Mouse (Mus musculus): ENCODE measurements around the gene Antxr1. TPM values are rescaled to one million over a fixed set of nuclear protein-coding genes. Genes with fewer than 3 reads are reported as not detected.

Gene Antxr1
- polyA plus RNA-seq, 1 experiment from 2014 or later = 0.54 TPM

DNA sequence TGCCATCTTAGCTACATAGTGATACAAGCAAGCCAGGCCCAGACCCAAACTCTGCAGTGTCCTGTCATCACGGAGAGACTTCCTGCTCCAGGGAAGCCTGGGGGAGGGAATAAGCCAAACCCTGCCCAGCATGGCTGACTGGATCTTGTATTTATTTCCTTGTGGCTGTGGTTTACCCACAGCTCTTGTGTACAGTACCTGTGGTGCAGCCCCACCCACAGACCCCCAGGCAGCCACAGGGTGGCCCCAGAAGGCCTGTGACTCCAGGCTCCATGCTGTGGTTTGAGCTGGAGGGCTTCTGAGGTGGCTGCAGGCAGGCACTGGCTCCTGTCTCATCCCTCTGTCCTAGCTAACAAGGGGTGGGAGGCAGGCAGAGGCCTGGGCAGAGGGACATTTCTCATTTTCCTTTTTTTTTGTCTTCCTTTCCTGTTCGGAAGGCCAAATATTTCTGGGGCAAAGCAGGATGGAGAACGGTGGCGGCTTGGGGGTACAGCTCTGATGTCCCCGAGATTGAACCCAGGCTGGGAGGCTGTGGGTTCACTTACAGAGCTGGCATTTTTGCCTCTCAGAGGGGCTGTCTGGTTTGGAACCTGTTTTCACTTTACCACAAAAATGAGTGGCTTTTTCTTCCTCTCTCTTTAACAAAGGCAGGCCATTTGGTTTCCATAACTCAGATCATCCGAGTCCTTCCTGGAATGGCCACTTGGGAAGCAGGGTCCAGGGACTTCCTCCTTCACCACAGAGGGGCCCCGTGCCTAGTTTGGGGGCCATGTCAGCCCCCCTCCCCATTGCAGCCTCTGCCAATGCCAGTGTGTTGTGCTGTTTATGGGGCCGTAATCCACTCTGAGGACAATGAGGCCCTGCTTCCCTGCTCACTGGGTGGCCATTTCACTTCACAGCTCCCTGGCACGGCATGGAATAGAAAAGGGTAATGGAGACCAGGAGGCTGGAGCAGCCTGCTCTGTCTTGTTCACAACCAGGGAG is 91.2 kb downstream of the Antxr1 start:
- Histone ChIP-seq H3K4me2 (ENCODE audit: low read depth, low read length) (no peak overlapping the region), H3K36me3 (ENCODE audit: control insufficient read depth, insufficient read depth) (no peaks in the 10 kb centered on the region), H3K27me3 (ENCODE audit: control insufficient read depth, insufficient read depth, low read depth, low read length) (no peaks in the 10 kb centered on the region), H3K27ac (ENCODE audit: low read length) (no peak overlapping the region), H3K9me3 (replicated peaks; ENCODE audit: control insufficient read depth, low read length) (no peaks in the 10 kb centered on the region), H3K4me3 (ENCODE audit: low read depth, low read length) (no peak overlapping the region), H3K4me1 (ENCODE audit: control insufficient read depth, low read depth, low read length) (no peaks in the 10 kb centered on the region; the same call in 1 of the 2 replicates), H3K9ac (ENCODE audit: low read depth, low read length) (no peak overlapping the region)
- ATAC-seq (ENCODE audit: low read depth) = no peak
- 60% methylated on average over 9 of the region's 9 CpGs for WGBS (ENCODE audit: insufficient replicate concordance)

DNA sequence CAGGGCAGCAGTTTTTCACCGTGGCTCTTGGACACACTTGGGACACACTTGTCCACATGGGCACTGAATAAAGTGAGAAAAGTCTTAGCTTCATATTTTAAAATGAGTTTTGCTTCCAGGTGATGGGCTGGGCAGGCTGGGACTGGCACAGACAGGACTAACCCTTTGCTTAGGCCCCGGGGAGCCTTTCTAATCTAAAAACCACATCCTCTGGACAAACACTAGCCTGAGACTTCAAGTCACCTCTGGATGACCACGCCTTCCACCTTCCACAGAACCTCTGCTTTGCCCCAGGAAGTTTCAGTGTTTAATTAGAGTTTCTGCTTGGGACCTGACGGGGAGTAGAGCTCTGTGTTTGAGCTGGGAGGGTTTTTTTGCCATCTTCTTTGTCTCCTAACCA is 98.4 kb downstream of the Antxr1 start:
- Histone ChIP-seq H3K4me2 (ENCODE audit: low read depth, low read length) (no peak overlapping the region), H3K4me1 (ENCODE audit: control insufficient read depth, low read depth, low read length) (no peaks in the 10 kb centered on the region), H3K9me3 (replicated peaks; ENCODE audit: control insufficient read depth, low read length) (no peaks in the 10 kb centered on the region), H3K9ac (ENCODE audit: low read depth, low read length) (no peak overlapping the region), H3K4me3 (ENCODE audit: low read depth, low read length) (no peak overlapping the region), H3K27ac (ENCODE audit: low read length) (no peak overlapping the region), H3K27me3 (ENCODE audit: control insufficient read depth, insufficient read depth, low read depth, low read length) (no peaks in the 10 kb centered on the region), H3K36me3 (ENCODE audit: control insufficient read depth, insufficient read depth) (no peaks in the 10 kb centered on the region)
- 38% methylated on average over 4 of the region's 4 CpGs for WGBS (ENCODE audit: insufficient replicate concordance)
- no peak for ATAC-seq (ENCODE audit: low read depth)

DNA sequence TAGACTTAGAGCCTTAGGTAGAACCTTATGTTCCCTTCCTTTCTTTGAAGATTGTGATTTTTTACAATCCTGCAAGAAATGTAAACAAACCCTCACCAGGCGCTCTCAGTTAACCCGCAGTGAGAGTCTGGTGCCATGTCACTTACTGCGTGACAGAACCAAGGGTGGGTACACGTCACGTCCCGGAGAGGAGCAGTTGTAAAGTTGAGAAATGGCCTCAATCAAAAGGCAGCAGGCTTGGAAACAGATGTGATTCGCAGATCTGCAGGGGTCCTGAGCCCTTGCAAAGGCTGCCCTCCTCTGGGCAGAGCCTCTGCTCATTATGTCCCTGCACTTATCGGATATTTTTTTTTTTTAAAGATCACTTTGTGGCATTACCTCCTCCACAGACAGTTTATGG is 99.6 kb downstream of the Antxr1 start:
- no peak for ATAC-seq (ENCODE audit: low read depth)
- Histone ChIP-seq H3K4me2 (ENCODE audit: low read depth, low read length) (no peak overlapping the region), H3K9ac (ENCODE audit: low read depth, low read length) (no peak overlapping the region), H3K27ac (ENCODE audit: low read length) (no peak overlapping the region), H3K4me1 (ENCODE audit: control insufficient read depth, low read depth, low read length) (no peaks in the 10 kb centered on the region), H3K27me3 (ENCODE audit: control insufficient read depth, insufficient read depth, low read depth, low read length) (no peaks in the 10 kb centered on the region), H3K9me3 (replicated peaks; ENCODE audit: control insufficient read depth, low read length) (no peaks in the 10 kb centered on the region), H3K36me3 (ENCODE audit: control insufficient read depth, insufficient read depth) (no peaks in the 10 kb centered on the region), H3K4me3 (ENCODE audit: low read depth, low read length) (no peak overlapping the region)
- WGBS (ENCODE audit: insufficient replicate concordance) = 65% methylated on average over 8 of the region's 8 CpGs

DNA sequence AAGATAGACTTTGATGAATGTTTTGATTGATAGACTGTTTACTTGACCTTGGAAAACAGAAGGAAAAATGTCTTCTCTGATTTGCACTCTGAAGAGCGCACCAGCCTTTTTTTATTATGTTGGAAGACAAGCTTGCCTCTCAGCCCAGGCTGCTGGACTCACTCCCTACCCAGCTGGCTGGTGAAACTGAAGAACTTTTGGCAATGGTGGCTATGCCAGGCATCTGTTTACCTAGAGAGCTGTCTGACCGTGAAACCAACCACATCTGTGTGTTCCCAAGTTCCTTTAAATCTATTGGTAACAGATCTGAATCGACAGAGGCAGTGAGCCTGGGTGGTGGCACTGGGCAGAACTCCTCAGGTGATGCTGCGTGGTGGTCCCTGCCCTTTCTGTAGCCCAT is 102.5 kb downstream of the Antxr1 start:
- 69% methylated on average over 4 of the region's 4 CpGs for WGBS (ENCODE audit: insufficient replicate concordance)
- H3K9me3 ChIP-seq (replicated peaks; ENCODE audit: control insufficient read depth, low read length) = no peaks in the 10 kb centered on the region
- H3K4me2 ChIP-seq (ENCODE audit: low read depth, low read length) = no peak overlapping the region
- H3K27me3 ChIP-seq (ENCODE audit: control insufficient read depth, insufficient read depth, low read depth, low read length) = no peaks in the 10 kb centered on the region
- H3K36me3 ChIP-seq (ENCODE audit: control insufficient read depth, insufficient read depth) = no peaks in the 10 kb centered on the region
- H3K4me3 ChIP-seq (ENCODE audit: low read depth, low read length) = no peak overlapping the region
- ATAC-seq (ENCODE audit: low read depth) = no peak
- H3K9ac ChIP-seq (ENCODE audit: low read depth, low read length) = no peak overlapping the region
- H3K27ac ChIP-seq (ENCODE audit: low read length) = no peak overlapping the region
- no peaks in the 10 kb centered on the region for H3K4me1 ChIP-seq (ENCODE audit: control insufficient read depth, low read depth, low read length)

DNA sequence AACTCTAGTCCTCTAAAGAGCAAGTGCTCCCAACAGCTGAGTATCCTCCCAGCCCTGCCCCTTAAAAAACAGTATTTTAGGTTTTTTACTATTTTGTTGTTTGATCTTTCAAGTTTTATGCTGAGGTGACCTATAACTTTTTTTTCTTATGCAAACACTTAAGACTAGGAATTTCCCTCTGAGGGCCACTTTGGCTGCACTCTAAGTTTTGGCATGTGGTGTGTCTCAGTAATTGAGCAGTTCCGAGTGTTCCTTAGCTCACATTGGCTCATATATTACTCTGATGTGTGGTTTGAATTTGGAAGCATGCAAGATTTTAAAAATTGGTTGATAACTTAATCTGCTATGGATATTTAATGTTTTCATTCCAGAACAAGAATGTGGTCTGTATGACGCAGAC is 105.6 kb downstream of the Antxr1 start:
- Histone ChIP-seq H3K4me3 (ENCODE audit: low read depth, low read length) (no peak overlapping the region), H3K9ac (ENCODE audit: low read depth, low read length) (no peak overlapping the region), H3K4me2 (ENCODE audit: low read depth, low read length) (no peak overlapping the region), H3K27me3 (ENCODE audit: control insufficient read depth, insufficient read depth, low read depth, low read length) (no peaks in the 10 kb centered on the region), H3K27ac (ENCODE audit: low read length) (no peak overlapping the region), H3K36me3 (ENCODE audit: control insufficient read depth, insufficient read depth) (no peaks in the 10 kb centered on the region), H3K9me3 (replicated peaks; ENCODE audit: control insufficient read depth, low read length) (no peaks in the 10 kb centered on the region), H3K4me1 (ENCODE audit: control insufficient read depth, low read depth, low read length) (no peaks in the 10 kb centered on the region)
- WGBS (ENCODE audit: insufficient replicate concordance) = 70% methylated on average over 2 of the region's 2 CpGs
- ATAC-seq (ENCODE audit: low read depth) = no peak

DNA sequence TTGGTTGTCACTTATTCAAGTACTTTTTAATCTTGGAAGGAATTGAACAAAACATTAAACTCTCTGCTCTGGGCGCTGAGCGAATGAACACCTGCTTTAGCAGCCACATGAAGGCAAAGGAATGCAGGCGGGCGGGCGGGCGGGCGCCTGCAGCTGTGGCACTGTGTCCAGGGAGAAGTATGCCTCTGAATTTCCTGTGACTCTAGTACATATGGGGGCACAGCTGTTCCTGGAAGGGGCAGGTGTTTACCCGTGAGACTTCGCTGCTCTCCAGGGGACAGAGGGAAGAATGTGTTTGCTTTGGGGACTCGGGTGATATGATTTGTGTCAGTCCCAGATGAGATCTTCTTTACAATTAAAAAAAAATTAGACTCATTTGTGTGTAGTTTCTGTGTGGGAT is 107.7 kb downstream of the Antxr1 start:
- Histone ChIP-seq H3K4me3 (ENCODE audit: low read depth, low read length) (no peak overlapping the region), H3K36me3 (ENCODE audit: control insufficient read depth, insufficient read depth) (no peaks in the 10 kb centered on the region), H3K27ac (ENCODE audit: low read length) (no peak overlapping the region), H3K9ac (ENCODE audit: low read depth, low read length) (no peak overlapping the region), H3K27me3 (ENCODE audit: control insufficient read depth, insufficient read depth, low read depth, low read length) (no peaks in the 10 kb centered on the region), H3K9me3 (replicated peaks; ENCODE audit: control insufficient read depth, low read length) (no peaks in the 10 kb centered on the region), H3K4me1 (ENCODE audit: control insufficient read depth, low read depth, low read length) (no peaks in the 10 kb centered on the region), H3K4me2 (ENCODE audit: low read depth, low read length) (no peak overlapping the region)
- no peak for ATAC-seq (ENCODE audit: low read depth)
- 65% methylated on average over 10 of the region's 10 CpGs for WGBS (ENCODE audit: insufficient replicate concordance)

DNA sequence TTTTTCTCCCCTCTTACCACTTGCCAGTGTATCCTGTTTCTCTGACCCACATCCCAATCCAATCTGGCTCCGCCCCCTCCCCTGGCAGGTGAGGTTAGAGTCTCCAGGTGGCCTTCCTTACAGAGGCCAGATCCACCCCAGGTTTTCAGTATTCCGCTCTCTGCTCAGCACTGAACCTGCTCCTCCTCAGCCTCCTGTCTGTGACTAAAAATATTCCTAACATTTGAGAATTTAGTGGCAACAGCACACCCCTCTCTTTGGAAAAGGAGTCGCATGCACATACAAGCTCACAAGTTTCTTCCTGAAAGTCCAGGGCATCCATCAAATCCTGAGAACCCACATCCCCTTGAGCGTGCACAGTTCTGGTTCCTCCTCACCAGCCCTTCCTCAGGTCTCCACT is 109.3 kb downstream of the Antxr1 start:
- H3K27ac ChIP-seq (ENCODE audit: low read length) = no peak overlapping the region
- no peaks in the 10 kb centered on the region for H3K27me3 ChIP-seq (ENCODE audit: control insufficient read depth, insufficient read depth, low read depth, low read length)
- H3K9me3 ChIP-seq (replicated peaks; ENCODE audit: control insufficient read depth, low read length) = no peaks in the 10 kb centered on the region
- H3K36me3 ChIP-seq (ENCODE audit: control insufficient read depth, insufficient read depth) = no peaks in the 10 kb centered on the region
- WGBS (ENCODE audit: insufficient replicate concordance) = 58% methylated on average over 4 of the region's 4 CpGs
- H3K4me2 ChIP-seq (ENCODE audit: low read depth, low read length) = no peak overlapping the region
- no peak overlapping the region for H3K4me3 ChIP-seq (ENCODE audit: low read depth, low read length)
- no peak for ATAC-seq (ENCODE audit: low read depth)
- no peaks in the 10 kb centered on the region for H3K4me1 ChIP-seq (ENCODE audit: control insufficient read depth, low read depth, low read length)
- H3K9ac ChIP-seq (ENCODE audit: low read depth, low read length) = no peak overlapping the region

DNA sequence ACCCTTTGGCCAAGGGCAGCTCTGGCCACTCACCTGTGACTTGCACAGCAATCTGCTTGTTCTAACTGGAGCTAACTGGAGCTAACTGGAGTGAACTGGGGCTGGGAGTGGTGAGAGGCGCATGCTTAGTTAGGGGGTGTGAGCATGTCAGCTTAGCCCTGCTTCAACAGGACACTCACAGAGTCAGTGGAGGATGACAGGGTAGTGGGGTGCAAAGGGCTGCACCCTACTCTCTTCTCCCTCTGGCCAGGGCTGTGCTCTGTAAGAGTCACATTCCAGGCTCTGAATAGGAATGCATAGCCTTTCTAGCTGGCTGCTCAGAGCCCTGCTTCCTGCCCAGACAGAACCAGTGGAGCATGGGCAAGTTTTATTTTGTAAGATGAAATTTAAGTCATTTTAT is 110.3 kb downstream of the Antxr1 start:
- Histone ChIP-seq H3K27ac (ENCODE audit: low read length) (no peak overlapping the region), H3K4me1 (ENCODE audit: control insufficient read depth, low read depth, low read length) (no peaks in the 10 kb centered on the region), H3K27me3 (ENCODE audit: control insufficient read depth, insufficient read depth, low read depth, low read length) (no peaks in the 10 kb centered on the region), H3K9ac (ENCODE audit: low read depth, low read length) (no peak overlapping the region), H3K4me3 (ENCODE audit: low read depth, low read length) (no peak overlapping the region), H3K36me3 (ENCODE audit: control insufficient read depth, insufficient read depth) (no peaks in the 10 kb centered on the region), H3K4me2 (ENCODE audit: low read depth, low read length) (no peak overlapping the region), H3K9me3 (replicated peaks; ENCODE audit: control insufficient read depth, low read length) (no peaks in the 10 kb centered on the region)
- 63% methylated on average over 1 of the region's 1 CpGs for WGBS (ENCODE audit: insufficient replicate concordance)
- no peak for ATAC-seq (ENCODE audit: low read depth)

DNA sequence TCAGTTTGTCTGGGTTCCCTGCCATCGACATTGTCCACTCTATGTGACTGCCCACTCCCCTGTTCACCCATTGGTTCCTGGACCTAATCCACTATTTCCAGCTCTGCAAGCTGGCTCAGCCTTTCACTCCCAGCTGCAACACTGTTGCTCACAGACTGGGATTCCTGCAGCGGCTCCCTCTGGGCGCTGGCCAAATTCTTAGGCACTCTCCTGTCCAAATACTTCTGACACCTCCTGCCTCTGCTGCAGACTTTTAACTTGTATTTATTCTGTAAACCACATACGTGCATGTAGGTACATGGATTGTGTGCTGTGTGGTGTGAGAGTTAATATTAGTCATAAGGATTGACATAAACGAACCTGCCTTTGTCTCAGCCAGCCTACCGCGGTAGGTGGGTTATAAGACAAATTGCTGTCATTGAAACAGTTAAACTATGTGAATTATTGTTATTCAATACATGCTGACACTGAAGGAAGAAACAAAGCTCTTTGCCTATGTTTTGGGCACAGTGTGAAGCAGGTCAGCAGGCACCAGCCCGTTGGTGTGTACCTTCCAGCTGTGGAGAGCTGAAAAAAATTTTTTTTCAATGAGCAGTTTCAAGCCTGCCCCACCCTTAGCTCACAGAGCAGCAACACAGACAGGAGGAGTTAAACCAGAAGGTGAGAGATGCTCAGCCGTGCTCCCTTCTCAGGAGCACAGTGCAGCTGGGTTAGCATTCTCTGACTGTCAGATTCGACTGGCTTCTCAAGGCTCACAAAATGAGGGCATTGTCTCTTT is 112.6 kb downstream of the Antxr1 start:
- Histone ChIP-seq H3K27me3 (ENCODE audit: control insufficient read depth, insufficient read depth, low read depth, low read length) (no peaks in the 10 kb centered on the region), H3K9me3 (replicated peaks; ENCODE audit: control insufficient read depth, low read length) (no peaks in the 10 kb centered on the region), H3K4me2 (ENCODE audit: low read depth, low read length) (no peak overlapping the region), H3K4me1 (ENCODE audit: control insufficient read depth, low read depth, low read length) (no peaks in the 10 kb centered on the region), H3K4me3 (ENCODE audit: low read depth, low read length) (no peak overlapping the region), H3K27ac (ENCODE audit: low read length) (no peak overlapping the region), H3K36me3 (ENCODE audit: control insufficient read depth, insufficient read depth) (no peaks in the 10 kb centered on the region), H3K9ac (ENCODE audit: low read depth, low read length) (no peak overlapping the region)
- ATAC-seq (ENCODE audit: low read depth) = no peak
- 60% methylated on average over 10 of the region's 10 CpGs for WGBS (ENCODE audit: insufficient replicate concordance)
